Mouse (Mus musculus): ENCODE results near the gene Rbm26.

DNA sequence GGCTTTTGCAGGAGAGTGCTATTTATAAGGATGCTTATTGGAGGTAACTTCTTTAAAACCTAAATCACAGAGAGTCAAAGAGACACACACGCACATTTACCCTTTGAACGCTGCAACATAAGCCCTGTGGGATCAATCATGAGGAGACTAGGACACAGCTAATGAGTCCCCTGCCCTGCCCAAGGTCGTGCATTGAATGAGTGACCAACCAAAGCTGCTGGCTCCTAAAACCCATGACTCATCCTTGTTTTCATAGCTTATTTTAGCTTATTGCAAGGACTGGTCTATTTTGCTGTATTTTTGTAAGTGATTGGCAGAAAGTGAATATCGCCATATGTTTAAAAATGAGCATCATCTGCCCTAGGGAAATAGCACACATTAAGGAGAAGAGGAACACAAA lies 17.6 kb upstream of the Rbm26 start:
- no peak for TF ChIP-seq POLR2A (IDR thresholded peaks at IDR 0.05; ENCODE audit: extremely low read depth, insufficient read depth, low read length)
- TF ChIP-seq CTCF (IDR thresholded peaks at IDR 0.05; ENCODE audit: low read depth, low read length) = no peak
